Mouse (Mus musculus): ENCODE results near the gene Cd101. TPM values are rescaled to one million over a fixed set of nuclear protein-coding genes. Genes with fewer than 3 reads are reported as not detected.

Gene Cd101
- 0.68 and 1.2 TPM in 2 replicates for polyA plus RNA-seq (2012; rRNA removed; ENCODE audit: low replicate concordance)

DNA sequence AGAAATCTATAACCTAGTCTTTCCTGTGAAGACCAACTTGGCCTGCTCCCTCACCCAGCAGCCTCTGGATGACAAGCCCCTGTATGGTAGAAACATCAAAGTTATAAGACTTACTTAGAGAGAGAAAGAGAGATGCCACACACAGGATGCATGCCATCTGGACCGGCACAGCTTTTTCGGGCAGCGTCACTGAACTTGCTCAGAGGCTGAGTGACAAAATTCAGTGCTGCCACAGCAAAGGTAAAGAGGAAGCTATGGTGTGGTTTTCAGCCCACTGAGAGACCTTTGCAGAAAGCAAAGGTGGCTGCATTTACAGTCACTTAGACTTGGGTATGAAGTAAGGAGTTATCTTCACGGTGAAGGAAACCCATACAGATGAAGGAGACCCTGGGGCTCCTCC is at the start of gene Cd101:
Gene Cd101, minus strand, starts transcription at position 218 of the 400 bp plus-strand sequence.

DNA sequence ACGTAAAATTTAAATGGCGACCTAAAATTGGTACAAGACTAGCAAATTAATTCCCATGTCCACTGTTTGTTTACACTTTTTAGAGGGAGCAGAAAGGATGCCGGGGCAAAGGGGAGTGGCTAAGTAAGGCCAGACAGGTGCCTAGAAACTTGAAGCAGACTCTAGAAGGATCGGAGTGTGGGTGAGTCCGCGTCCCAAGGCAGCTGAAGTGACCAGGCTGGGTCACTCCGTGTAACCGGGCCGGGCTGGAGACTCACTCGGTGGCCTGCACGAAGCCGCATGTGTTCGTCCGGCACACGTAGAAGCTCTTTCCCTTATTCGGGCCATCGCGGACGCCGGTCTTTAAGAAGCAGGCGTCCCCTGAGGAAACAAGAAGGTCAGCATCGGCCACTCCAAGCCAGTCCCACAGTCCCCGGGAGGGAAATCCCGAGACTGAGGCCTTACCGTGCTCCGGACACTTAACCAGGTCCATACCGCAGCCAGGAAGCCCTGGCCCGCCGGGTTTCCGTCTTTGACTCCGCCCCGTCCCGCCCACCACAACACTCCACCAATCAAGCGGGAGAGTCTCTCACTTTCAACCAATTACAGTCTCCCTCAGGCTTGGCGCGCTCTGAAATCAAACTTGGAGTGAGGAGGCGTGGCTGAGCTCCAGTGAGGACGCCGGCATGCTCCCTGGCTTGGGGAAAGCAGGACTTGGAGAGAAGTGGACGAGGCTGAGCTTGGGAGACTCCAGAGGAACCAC is 60.0 kb downstream of the Cd101 start, which contains the start of gene Ttf2:
Gene Ttf2, minus strand, starts transcription at position 488 of the 742 bp plus-strand sequence.

Other genes starting within 250 kb of the Cd101 start
- gene Vtcn1, start 204.1 kb downstream of the Cd101 start, polyA plus RNA-seq (2012; rRNA removed; ENCODE audit: low replicate concordance): 0.09 TPM in 1 of 2 replicates, not detected in the other
- 0.34 and 0.49 TPM in 2 replicates for gene Trim45, start 107.4 kb downstream of the Cd101 start, polyA plus RNA-seq (2012; rRNA removed; ENCODE audit: low replicate concordance)
- gene Ttf2, start 59.9 kb downstream of the Cd101 start, polyA plus RNA-seq (2012; rRNA removed; ENCODE audit: low replicate concordance): 0.72 and 1.4 TPM in 2 replicates
- 13.8 and 22.0 TPM in 2 replicates for gene Ptgfrn, start 80.7 kb upstream of the Cd101 start, polyA plus RNA-seq (2012; rRNA removed; ENCODE audit: low replicate concordance)

Measured in duodenum, adult 2 months (tissue).